Mouse (Mus musculus): ENCODE measurements around the gene Fstl4. TPM values are rescaled to one million over a fixed set of nuclear protein-coding genes. Genes with fewer than 3 reads are reported as not detected.

Fstl4 gene
- total RNA-seq, 1 experiment = 0.09 TPM

GRCm38 (mm10) chr11:53210876-53211275 is 446.4 kb downstream of the Fstl4 start:
- H3K36me3 ChIP-seq (ENCODE audit: control insufficient read depth, insufficient read depth, low read length, poor library complexity, severe bottlenecking) = no peaks in the 10 kb centered on the region
- H3K9me3 ChIP-seq (ENCODE audit: control insufficient read depth, insufficient read depth, low read depth, low read length) = no peaks in the 10 kb centered on the region
- no peak overlapping the region for H3K27ac ChIP-seq (ENCODE audit: insufficient read depth, low read depth, low read length, poor library complexity, severe bottlenecking)
- no peak for DNase-seq (ENCODE audit: low read depth, low spot score)
- 0 out of 4 replicates have a peak, but pooled peaks cover 0 to 1% of the 10 kb centered on the region in 2 experiments for H3K4me1 ChIP-seq (ENCODE audit: control insufficient read depth in 2 of 2, insufficient read depth in 2 of 2, low read length in 2 of 2, poor library complexity in 1 of 2)
- no peak overlapping the region for H3K9ac ChIP-seq (ENCODE audit: insufficient read depth, low read depth, low read length, poor library complexity, severe bottlenecking)
- H3K4me3 ChIP-seq (ENCODE audit: insufficient read depth in 1 of 2, low read depth in 1 of 2, low read length in 2 of 2, poor library complexity in 1 of 2, severe bottlenecking in 1 of 2) = no peak overlapping the region
- TF ChIP-seq MAFK (IDR thresholded peaks at IDR 0.05; ENCODE audit: insufficient read depth, low read depth, low read length) = no peak
- TF ChIP-seq CHD2 (IDR thresholded peaks at IDR 0.05; ENCODE audit: low read depth, low read length) = no peak
- TF ChIP-seq HCFC1 (IDR thresholded peaks at IDR 0.05; ENCODE audit: borderline replicate concordance, insufficient read depth, low read length) = no peak
- TF ChIP-seq ZNF384 (IDR thresholded peaks at IDR 0.05; ENCODE audit: low read depth, low read length) = no peak
- TF ChIP-seq ZC3H11A (IDR thresholded peaks at IDR 0.05; ENCODE audit: borderline replicate concordance, low read depth, low read length) = no peak
- in situ Hi-C loops (cut with MboI; ENCODE audit: low sequenced_read_pairs in 2 of 2, unreplicated experiment in 2 of 2) = no loop called here

GRCm38 (mm10) chr11:53229011-53229410 is 464.6 kb downstream of the Fstl4 start:
- Histone ChIP-seq H3K9me3 (ENCODE audit: control insufficient read depth, insufficient read depth, low read depth, low read length) (no peaks in the 10 kb centered on the region), H3K4me3 (ENCODE audit: insufficient read depth in 1 of 2, low read depth in 1 of 2, low read length in 2 of 2, poor library complexity in 1 of 2, severe bottlenecking in 1 of 2) (no peak overlapping the region), H3K4me1 (ENCODE audit: control insufficient read depth in 2 of 2, insufficient read depth in 2 of 2, low read length in 2 of 2, poor library complexity in 1 of 2) (no peaks in the 10 kb centered on the region), H3K36me3 (ENCODE audit: control insufficient read depth, insufficient read depth, low read length, poor library complexity, severe bottlenecking) (no peaks in the 10 kb centered on the region), H3K9ac (ENCODE audit: insufficient read depth, low read depth, low read length, poor library complexity, severe bottlenecking) (no peak overlapping the region), H3K27ac (ENCODE audit: insufficient read depth, low read depth, low read length, poor library complexity, severe bottlenecking) (no peak overlapping the region)
- TF ChIP-seq ZNF384 (IDR thresholded peaks at IDR 0.05; ENCODE audit: low read depth, low read length) (no peak), ZC3H11A (IDR thresholded peaks at IDR 0.05; ENCODE audit: borderline replicate concordance, low read depth, low read length) (no peak), HCFC1 (IDR thresholded peaks at IDR 0.05; ENCODE audit: borderline replicate concordance, insufficient read depth, low read length) (no peak), CHD2 (IDR thresholded peaks at IDR 0.05; ENCODE audit: low read depth, low read length) (no peak), MAFK (IDR thresholded peaks at IDR 0.05; ENCODE audit: insufficient read depth, low read depth, low read length) (no peak)
- DNase-seq (ENCODE audit: low read depth, low spot score) = no peak
- in situ Hi-C loops (cut with MboI; ENCODE audit: low sequenced_read_pairs in 2 of 2, unreplicated experiment in 2 of 2) = no loop called here

DNA sequence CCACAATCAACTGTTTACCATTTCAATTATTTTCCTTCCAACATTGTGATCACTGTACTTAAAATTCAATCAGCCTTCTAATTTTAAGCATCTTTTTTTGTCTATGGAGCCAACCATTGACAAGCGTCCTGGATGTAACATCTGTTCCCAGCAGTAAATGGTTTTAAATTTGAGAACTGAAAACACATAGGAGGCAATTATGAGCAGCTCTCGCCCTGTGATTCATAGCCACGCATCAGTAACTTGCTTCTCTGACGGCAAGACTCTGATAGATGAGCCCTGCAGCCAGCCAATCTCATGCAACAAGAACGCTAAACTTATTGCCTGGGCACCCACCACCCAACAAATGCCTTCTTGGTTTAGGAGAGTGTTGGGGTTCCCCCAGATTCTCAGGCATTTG is 467.4 kb downstream of the Fstl4 start:
- TF ChIP-seq ZC3H11A (IDR thresholded peaks at IDR 0.05; ENCODE audit: borderline replicate concordance, low read depth, low read length) (no peak), CHD2 (IDR thresholded peaks at IDR 0.05; ENCODE audit: low read depth, low read length) (no peak), ZNF384 (IDR thresholded peaks at IDR 0.05; ENCODE audit: low read depth, low read length) (no peak)
- H3K27ac ChIP-seq (ENCODE audit: insufficient read depth, low read depth, low read length, poor library complexity, severe bottlenecking) = no peak overlapping the region
- no peak for DNase-seq (ENCODE audit: low read depth, low spot score)

GRCm38 (mm10) chr11:53233590-53233989 is 469.2 kb downstream of the Fstl4 start:
- no peaks in the 10 kb centered on the region for H3K36me3 ChIP-seq (ENCODE audit: control insufficient read depth, insufficient read depth, low read length, poor library complexity, severe bottlenecking)
- no peak for TF ChIP-seq ZC3H11A (IDR thresholded peaks at IDR 0.05; ENCODE audit: borderline replicate concordance, low read depth, low read length)
- TF ChIP-seq CHD2 (IDR thresholded peaks at IDR 0.05; ENCODE audit: low read depth, low read length) = no peak
- no peak for TF ChIP-seq HCFC1 (IDR thresholded peaks at IDR 0.05; ENCODE audit: borderline replicate concordance, insufficient read depth, low read length)
- no peak for TF ChIP-seq ZNF384 (IDR thresholded peaks at IDR 0.05; ENCODE audit: low read depth, low read length)
- no peak overlapping the region for H3K9ac ChIP-seq (ENCODE audit: insufficient read depth, low read depth, low read length, poor library complexity, severe bottlenecking)
- in situ Hi-C loops (cut with MboI; ENCODE audit: low sequenced_read_pairs in 2 of 2, unreplicated experiment in 2 of 2) = no loop called here
- H3K9me3 ChIP-seq (ENCODE audit: control insufficient read depth, insufficient read depth, low read depth, low read length) = no peaks in the 10 kb centered on the region
- no peaks in the 10 kb centered on the region for H3K4me1 ChIP-seq (ENCODE audit: control insufficient read depth in 2 of 2, insufficient read depth in 2 of 2, low read length in 2 of 2, poor library complexity in 1 of 2)
- no peak overlapping the region for H3K27ac ChIP-seq (ENCODE audit: insufficient read depth, low read depth, low read length, poor library complexity, severe bottlenecking)
- DNase-seq (ENCODE audit: low read depth, low spot score) = no peak
- no peak overlapping the region for H3K4me3 ChIP-seq (ENCODE audit: insufficient read depth in 1 of 2, low read depth in 1 of 2, low read length in 2 of 2, poor library complexity in 1 of 2, severe bottlenecking in 1 of 2)

More for the DNA sequence above, 467.4 kb downstream of the Fstl4 start:
- no peaks in the 10 kb centered on the region for H3K36me3 ChIP-seq (ENCODE audit: control insufficient read depth, insufficient read depth, low read length, poor library complexity, severe bottlenecking)
- H3K9ac ChIP-seq (ENCODE audit: insufficient read depth, low read depth, low read length, poor library complexity, severe bottlenecking) = no peak overlapping the region
- no peak overlapping the region for H3K4me3 ChIP-seq (ENCODE audit: insufficient read depth in 1 of 2, low read depth in 1 of 2, low read length in 2 of 2, poor library complexity in 1 of 2, severe bottlenecking in 1 of 2)
- no peaks in the 10 kb centered on the region for H3K9me3 ChIP-seq (ENCODE audit: control insufficient read depth, insufficient read depth, low read depth, low read length)
- no peaks in the 10 kb centered on the region for H3K4me1 ChIP-seq (ENCODE audit: control insufficient read depth in 2 of 2, insufficient read depth in 2 of 2, low read length in 2 of 2, poor library complexity in 1 of 2)
- in situ Hi-C loops (cut with MboI; ENCODE audit: low sequenced_read_pairs in 2 of 2, unreplicated experiment in 2 of 2) = no loop called here

Measured in ES-E14 (cell line).